Mouse (Mus musculus): Measurements from ENCODE around the gene Nsg2. TPM values are rescaled to one million over a fixed set of nuclear protein-coding genes. Genes with fewer than 3 reads are reported as not detected.
"Not testable (repeated sequence)": the region's sequence is repeated elsewhere in the genome, so short reads cannot be mapped to it uniquely, and the experiment has no call there.

Gene Nsg2
- polyA plus RNA-seq, 1 experiment from 2014 or later, result 1.0 TPM

GRCm38 (mm10) chr11:31983249-31983648 lies 17.0 kb upstream of the Nsg2 start:
- Histone ChIP-seq H3K9me3 (replicated peaks) (0 out of 2 replicates have a peak, but pooled peaks cover 5% of the 10 kb centered on the region), H3K4me2 (no peak overlapping the region), H3K9ac (no peak overlapping the region), H3K27ac (ENCODE audit: poor library complexity, severe bottlenecking) (no peak overlapping the region), H3K27me3 (replicated peaks) (no peaks in the 10 kb centered on the region), H3K4me3 (no peak overlapping the region), H3K4me1 (replicated peaks) (no peaks in the 10 kb centered on the region), H3K36me3 (no peaks in the 10 kb centered on the region)
- no peak for ATAC-seq (ENCODE audit: insufficient number of reproducible peaks, low FRiP score)

GRCm38 (mm10) chr11:31984786-31985185 lies 15.5 kb upstream of the Nsg2 start:
- Histone ChIP-seq H3K27me3 (replicated peaks) (no peaks in the 10 kb centered on the region), H3K4me2 (no peak overlapping the region), H3K27ac (ENCODE audit: poor library complexity, severe bottlenecking) (no peak overlapping the region), H3K9ac (no peak overlapping the region), H3K4me3 (no peak overlapping the region), H3K4me1 (replicated peaks) (no peaks in the 10 kb centered on the region), H3K36me3 (no peaks in the 10 kb centered on the region), H3K9me3 (replicated peaks) (no peaks in the 10 kb centered on the region)
- ATAC-seq (ENCODE audit: insufficient number of reproducible peaks, low FRiP score), result no peak
- 57% methylated on average over 2 of the region's 2 CpGs for WGBS

- H3K27ac ChIP-seq (ENCODE audit: poor library complexity, severe bottlenecking), result no peak overlapping the region
- H3K36me3 ChIP-seq, result no peaks in the 10 kb centered on the region
- 84% methylated on average over 3 of the region's 3 CpGs for WGBS
- no peak for ATAC-seq (ENCODE audit: insufficient number of reproducible peaks, low FRiP score)
- H3K9me3 ChIP-seq (replicated peaks), result no peaks in the 10 kb centered on the region
- no peak overlapping the region for H3K4me2 ChIP-seq
- no peak overlapping the region for H3K9ac ChIP-seq
- no peaks in the 10 kb centered on the region for H3K27me3 ChIP-seq (replicated peaks)
- H3K4me3 ChIP-seq, result no peak overlapping the region
- H3K4me1 ChIP-seq (replicated peaks), result no peaks in the 10 kb centered on the region
Measured at GRCm38 (mm10) chr11:31992535-31992934, 7.7 kb upstream of the Nsg2 start.

DNA sequence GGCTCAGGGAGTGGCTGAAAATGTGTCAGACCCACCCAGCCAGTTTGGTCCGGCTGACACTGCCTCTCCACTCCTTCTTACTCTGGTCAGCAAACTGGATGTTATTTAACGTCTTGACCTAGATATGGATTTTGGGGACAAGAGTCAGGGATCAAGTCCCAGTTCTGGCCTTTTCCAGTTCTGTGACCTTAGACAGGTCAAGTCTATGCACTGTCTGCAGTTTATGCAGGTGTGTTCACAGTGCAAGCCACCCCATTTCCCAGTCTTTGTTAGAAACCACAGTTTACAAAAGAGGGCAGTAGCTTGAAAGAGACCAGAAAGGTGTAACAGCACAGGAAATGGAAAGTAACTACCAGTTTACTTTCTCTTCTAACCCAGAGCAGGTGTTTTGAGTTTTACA lies 547 bp upstream of the Nsg2 start:
- no peaks in the 10 kb centered on the region for H3K9me3 ChIP-seq (replicated peaks)

GRCm38 (mm10) chr11:32001181-32001910 lies 1.1 kb downstream of the Nsg2 start:
- Histone ChIP-seq H3K36me3 (no peaks in the 10 kb centered on the region), H3K4me2 (peak overlapping the region; percentile 1; the same call in 1 of the 2 replicates), H3K4me1 (replicated peaks) (peaks cover 10% of the 10 kb centered on the region; the same call in 1 of the 2 replicates), H3K9ac (no peak overlapping the region), H3K4me3 (no peak overlapping the region), H3K27me3 (replicated peaks) (peaks cover 21% of the 10 kb centered on the region), H3K9me3 (replicated peaks) (no peaks in the 10 kb centered on the region), H3K27ac (ENCODE audit: poor library complexity, severe bottlenecking) (no peak overlapping the region)
- WGBS, result 7% methylated on average over 11 of the region's 11 CpGs
- no peak for ATAC-seq (ENCODE audit: insufficient number of reproducible peaks, low FRiP score)

More for the DNA sequence above, 547 bp upstream of the Nsg2 start:
- WGBS, result 39% methylated on average over 2 of the region's 2 CpGs
- no peak for ATAC-seq (ENCODE audit: insufficient number of reproducible peaks, low FRiP score)
- Histone ChIP-seq H3K27ac (ENCODE audit: poor library complexity, severe bottlenecking) (no peak overlapping the region), H3K4me1 (replicated peaks) (peaks cover 10% of the 10 kb centered on the region; the same call in 1 of the 2 replicates), H3K36me3 (no peaks in the 10 kb centered on the region), H3K9ac (no peak overlapping the region), H3K27me3 (replicated peaks) (peaks cover 21% of the 10 kb centered on the region), H3K4me2 (no peak overlapping the region), H3K4me3 (no peak overlapping the region)

DNA sequence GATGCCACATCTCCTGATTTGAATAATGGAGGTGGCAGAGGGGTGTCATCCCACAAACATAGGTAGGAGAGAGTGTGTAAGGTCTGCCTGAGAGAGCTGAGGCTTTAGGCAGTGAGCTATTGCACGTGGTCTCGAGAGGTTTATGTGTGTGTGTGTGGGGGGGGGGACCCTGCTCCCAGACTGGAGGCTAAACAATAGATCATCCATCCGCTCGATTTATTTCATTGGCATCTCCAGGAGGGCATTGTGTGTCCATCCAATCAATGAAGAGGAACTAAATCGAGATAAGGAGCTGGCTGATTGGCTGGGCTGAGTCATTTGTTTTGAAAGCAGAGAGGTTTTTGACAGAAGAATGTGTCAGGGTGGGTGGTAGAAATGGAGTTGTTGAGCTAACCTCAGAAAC lies 2.4 kb downstream of the Nsg2 start:
- ATAC-seq (ENCODE audit: insufficient number of reproducible peaks, low FRiP score), result no peak
- no peaks in the 10 kb centered on the region for H3K36me3 ChIP-seq
- H3K27ac ChIP-seq (ENCODE audit: poor library complexity, severe bottlenecking), result no peak overlapping the region
- H3K4me2 ChIP-seq, result no peak overlapping the region
- no peak overlapping the region for H3K9ac ChIP-seq
- H3K4me3 ChIP-seq, result no peak overlapping the region
- H3K27me3 ChIP-seq (replicated peaks), result peaks cover 21% of the 10 kb centered on the region
- peaks cover 7% of the 10 kb centered on the region; the same call in 1 of the 2 replicates for H3K9me3 ChIP-seq (replicated peaks)
- peaks cover 10% of the 10 kb centered on the region; the same call in 1 of the 2 replicates for H3K4me1 ChIP-seq (replicated peaks)
- 10% methylated on average over 5 of the region's 5 CpGs for WGBS

DNA sequence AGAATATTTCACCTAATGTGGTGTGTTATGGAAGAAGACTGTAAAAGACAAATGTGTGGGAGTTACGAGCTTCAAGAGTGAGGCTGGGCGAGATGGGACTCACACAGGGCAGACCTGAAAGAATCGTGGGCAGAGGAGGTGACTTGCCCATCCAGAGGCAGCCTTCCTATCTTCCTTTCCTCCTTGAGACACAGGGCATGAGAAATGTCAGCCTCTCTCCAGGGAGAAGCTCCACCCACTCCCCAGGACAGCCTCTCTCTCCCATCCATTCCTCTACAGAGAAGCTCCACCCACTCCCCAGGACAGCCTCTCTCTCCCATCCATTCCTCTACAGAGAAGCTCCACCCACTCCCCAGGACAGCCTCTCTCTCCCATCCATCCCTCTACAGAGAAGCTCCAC lies 7.8 kb downstream of the Nsg2 start:
- not testable (repeated sequence) for H3K4me3 ChIP-seq; H3K4me2 ChIP-seq; H3K9ac ChIP-seq; ATAC-seq (ENCODE audit: insufficient number of reproducible peaks, low FRiP score); H3K36me3 ChIP-seq; H3K27ac ChIP-seq (ENCODE audit: poor library complexity, severe bottlenecking); H3K9me3 ChIP-seq (replicated peaks); H3K27me3 ChIP-seq (replicated peaks)
- 80% methylated on average over 3 of the region's 3 CpGs for WGBS
- H3K4me1 ChIP-seq (replicated peaks), result peaks cover 18% of the 10 kb centered on the region

- Histone ChIP-seq H3K4me1 (replicated peaks) (peaks cover 18% of the 10 kb centered on the region), H3K4me3 (no peak overlapping the region), H3K27me3 (replicated peaks) (0 out of 2 replicates have a peak, but pooled peaks cover 1% of the 10 kb centered on the region), H3K9me3 (replicated peaks) (peaks cover 7% of the 10 kb centered on the region; the same call in 1 of the 2 replicates), H3K4me2 (no peak overlapping the region), H3K27ac (ENCODE audit: poor library complexity, severe bottlenecking) (no peak overlapping the region), H3K9ac (no peak overlapping the region), H3K36me3 (no peaks in the 10 kb centered on the region)
- 81% methylated on average over 3 of the region's 3 CpGs for WGBS
- no peak for ATAC-seq (ENCODE audit: insufficient number of reproducible peaks, low FRiP score)
Measured at GRCm38 (mm10) chr11:32008852-32009251, 8.6 kb downstream of the Nsg2 start.

DNA sequence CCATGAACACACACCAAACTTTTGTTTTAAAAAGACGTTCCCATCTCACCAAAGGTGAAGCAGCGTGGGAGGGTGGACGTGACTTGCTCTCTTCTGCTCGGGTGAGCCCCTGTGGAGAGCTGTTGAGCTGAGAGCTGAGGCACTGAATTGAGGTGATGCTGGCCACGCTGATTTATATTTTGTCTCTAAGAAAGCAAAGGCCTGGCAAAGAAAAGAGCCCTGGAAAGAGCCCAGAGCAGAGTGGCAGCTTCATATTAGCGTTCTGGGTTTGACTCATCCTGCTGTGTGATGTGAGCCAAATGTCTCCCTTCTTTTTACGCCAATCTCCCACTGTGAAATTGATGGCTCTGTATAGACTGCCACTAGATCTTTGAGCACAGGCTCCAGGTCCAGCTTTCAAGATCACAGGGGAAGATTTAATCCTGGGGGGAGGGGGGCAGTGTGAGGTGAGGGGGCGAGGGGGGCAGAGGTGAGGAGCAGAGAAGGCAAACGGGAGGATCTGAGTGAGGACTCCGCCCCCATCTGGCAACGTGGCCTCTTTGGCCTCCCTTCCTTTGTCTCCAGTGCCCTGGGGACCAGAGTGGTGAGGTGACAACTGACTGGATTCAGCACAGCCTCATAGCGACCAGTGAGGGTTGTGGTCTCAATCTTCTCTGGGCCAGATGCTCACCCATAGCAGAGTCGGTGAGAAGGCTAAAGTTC lies 9.8 kb downstream of the Nsg2 start:
- Histone ChIP-seq H3K27ac (ENCODE audit: poor library complexity, severe bottlenecking) (no peak overlapping the region), H3K36me3 (no peaks in the 10 kb centered on the region), H3K4me1 (replicated peaks) (peaks cover 18% of the 10 kb centered on the region), H3K9ac (no peak overlapping the region), H3K9me3 (replicated peaks) (peaks cover 7% of the 10 kb centered on the region; the same call in 1 of the 2 replicates), H3K27me3 (replicated peaks) (no peaks in the 10 kb centered on the region), H3K4me2 (no peak overlapping the region), H3K4me3 (no peak overlapping the region)
- ATAC-seq (ENCODE audit: insufficient number of reproducible peaks, low FRiP score), result no peak
- 34% methylated on average over 13 of the region's 13 CpGs for WGBS

DNA sequence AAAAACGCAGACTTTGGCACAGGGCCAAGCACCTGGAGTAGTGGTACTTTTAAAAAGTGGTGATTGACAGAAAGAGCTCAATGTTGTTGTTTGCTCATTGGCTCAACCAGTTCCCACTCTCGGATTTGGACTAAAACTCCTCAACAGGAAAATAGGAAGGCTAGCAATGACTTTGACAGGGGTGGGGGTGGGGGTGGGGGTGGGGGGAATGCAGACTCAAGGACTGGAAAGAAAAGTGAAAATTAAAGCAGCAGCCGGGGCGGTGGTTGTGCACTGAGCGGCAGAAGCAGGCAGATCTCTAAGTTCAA lies 10.4 kb downstream of the Nsg2 start:
- Histone ChIP-seq H3K4me1 (replicated peaks) (peaks cover 18% of the 10 kb centered on the region), H3K27ac (ENCODE audit: poor library complexity, severe bottlenecking) (no peak overlapping the region), H3K4me2 (no peak overlapping the region), H3K4me3 (no peak overlapping the region), H3K9me3 (replicated peaks) (peaks cover 7% of the 10 kb centered on the region; the same call in 1 of the 2 replicates), H3K27me3 (replicated peaks) (no peaks in the 10 kb centered on the region), H3K36me3 (no peaks in the 10 kb centered on the region), H3K9ac (no peak overlapping the region)
- ATAC-seq (ENCODE audit: insufficient number of reproducible peaks, low FRiP score), result no peak
- WGBS, result 60% methylated on average over 5 of the region's 5 CpGs

DNA sequence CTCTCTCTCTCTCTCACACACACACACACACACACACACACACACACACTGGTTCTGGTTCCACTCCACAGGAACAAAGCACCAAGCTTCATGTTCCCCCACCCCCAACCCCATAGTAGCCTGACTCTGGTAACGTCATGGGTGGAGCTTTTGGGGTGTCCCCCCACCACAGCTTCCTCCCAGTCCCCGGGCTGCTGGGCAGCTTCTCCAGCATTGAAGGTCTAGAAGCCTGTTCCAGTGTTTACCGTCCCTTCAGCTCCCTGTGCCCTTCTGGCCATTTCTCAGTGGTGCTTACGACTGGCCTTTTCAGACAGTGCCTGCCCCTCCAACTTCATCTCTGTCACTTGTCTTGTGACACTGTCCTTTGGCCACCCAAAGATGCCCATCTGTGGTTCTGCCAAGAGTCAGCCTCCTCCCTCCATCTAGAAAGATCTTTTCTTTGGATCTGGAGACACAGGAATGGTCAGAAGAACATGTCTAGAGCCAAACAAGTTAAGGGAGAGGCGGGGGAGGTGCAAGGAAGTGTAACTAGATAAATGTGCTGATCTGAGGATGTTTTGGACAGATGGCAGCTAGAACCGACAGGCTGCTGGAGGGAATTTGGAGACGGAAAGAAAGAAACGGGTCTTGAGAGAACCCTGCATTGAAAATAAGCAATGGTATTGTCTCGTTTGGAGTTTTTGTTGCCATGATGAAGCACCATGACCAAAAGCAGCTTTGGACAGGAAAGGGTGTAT lies 11.8 kb downstream of the Nsg2 start:
- no peaks in the 10 kb centered on the region for H3K27me3 ChIP-seq (replicated peaks)
- 57% methylated on average over 9 of the region's 9 CpGs for WGBS

More for the DNA sequence above, 11.8 kb downstream of the Nsg2 start:
- Histone ChIP-seq H3K4me2 (no peak overlapping the region), H3K36me3 (no peaks in the 10 kb centered on the region), H3K4me1 (replicated peaks) (peaks cover 18% of the 10 kb centered on the region), H3K4me3 (no peak overlapping the region), H3K9me3 (replicated peaks) (peaks cover 4% of the 10 kb centered on the region; the same call in 1 of the 2 replicates), H3K9ac (no peak overlapping the region), H3K27ac (ENCODE audit: poor library complexity, severe bottlenecking) (no peak overlapping the region)
- ATAC-seq (ENCODE audit: insufficient number of reproducible peaks, low FRiP score), result no peak
